Mouse (Mus musculus) gastrocnemius, postnatal 10 days (tissue): Measurements from ENCODE around the gene Mycl. TPM values are rescaled to one million over a fixed set of nuclear protein-coding genes. Genes with fewer than 3 reads are reported as not detected.

Experiments used
- DNase-seq: peaks from one replicate; pipeline ENCODE4 v3.0.0; 2021; ENCODE audit warnings: mixed read lengths
- long read RNA-seq, 2 experiments: library from polyadenylated mRNA; stranded (forward); transcript quantifications; one replicate each; pipeline ENCODE4 v2.0.0; 2021
- total RNA-seq, 2 experiments: library from RNA; stranded (reverse); gene quantifications; 2 replicates each; pipeline ENCODE4 v1.2.3; 2021

The Mycl gene
- total RNA-seq = 1 to 10 TPM; 4.4 to 5.8 TPM
- long read RNA-seq, experiment 1, transcript Mycl-201 (2 exons, 3,501 nt) = major isoform, 10 of 15 reads
- long read RNA-seq, experiment 1, partial matches to known transcripts = 1 of 15 reads
- long read RNA-seq, experiment 1, other reads (novel, unspliced or antisense) = 0 of 15 reads
- long read RNA-seq, experiment 2, transcript Mycl-202 (3 exons, 3,293 nt) = minor isoform, 5 of 12 reads
- long read RNA-seq, experiment 2, transcript Mycl-201 (2 exons, 3,501 nt) = major isoform, 6 of 12 reads
- long read RNA-seq, experiment 2, partial matches to known transcripts = 0 of 12 reads
- long read RNA-seq, experiment 2, other reads (novel, unspliced or antisense) = 1 of 12 reads

DNA sequence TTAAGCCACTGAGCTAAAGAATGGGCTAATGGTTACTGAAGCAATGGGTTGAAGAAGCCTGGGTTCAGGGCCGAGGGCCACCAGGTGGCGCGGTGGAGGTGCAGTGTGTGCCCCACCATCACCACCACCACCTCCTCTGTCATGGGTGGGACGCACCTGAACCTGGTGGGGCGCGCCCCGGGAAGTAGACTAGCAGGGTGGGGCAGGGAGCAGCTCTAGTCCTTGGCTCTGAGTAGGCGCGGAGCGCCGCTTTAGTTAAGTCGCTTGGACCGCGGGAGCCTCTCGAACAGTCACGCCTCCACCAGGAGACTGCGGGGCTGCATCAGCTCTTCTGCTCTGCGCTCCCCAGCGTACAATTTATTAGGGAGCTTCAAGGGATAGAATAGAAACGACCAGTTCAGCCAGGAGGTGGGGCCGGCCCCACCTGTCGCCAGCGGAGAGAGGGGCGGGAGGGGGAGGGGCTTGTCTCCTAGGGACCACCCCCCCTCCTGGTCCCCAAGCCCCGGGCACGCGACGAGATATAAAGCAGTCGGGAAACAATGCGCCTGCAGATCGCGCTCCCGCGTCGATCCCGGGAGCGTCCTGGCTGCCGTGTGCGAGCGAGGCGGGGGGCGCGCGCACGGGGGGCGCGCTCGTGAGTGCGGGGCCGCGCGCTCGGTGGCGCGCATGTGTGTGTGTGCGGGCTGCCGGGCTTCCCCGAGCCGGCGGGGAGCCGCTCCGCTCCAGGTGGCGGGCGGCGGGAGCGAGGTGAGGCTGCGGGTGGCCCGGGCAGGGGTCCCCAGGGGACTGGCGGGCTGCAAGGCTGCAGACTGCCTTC, at the start of gene Mycl:
Gene Mycl, plus strand, starts transcription at position 249 of the 817 bp plus-strand sequence.
- peak; percentile 80 for DNase-seq

DNA sequence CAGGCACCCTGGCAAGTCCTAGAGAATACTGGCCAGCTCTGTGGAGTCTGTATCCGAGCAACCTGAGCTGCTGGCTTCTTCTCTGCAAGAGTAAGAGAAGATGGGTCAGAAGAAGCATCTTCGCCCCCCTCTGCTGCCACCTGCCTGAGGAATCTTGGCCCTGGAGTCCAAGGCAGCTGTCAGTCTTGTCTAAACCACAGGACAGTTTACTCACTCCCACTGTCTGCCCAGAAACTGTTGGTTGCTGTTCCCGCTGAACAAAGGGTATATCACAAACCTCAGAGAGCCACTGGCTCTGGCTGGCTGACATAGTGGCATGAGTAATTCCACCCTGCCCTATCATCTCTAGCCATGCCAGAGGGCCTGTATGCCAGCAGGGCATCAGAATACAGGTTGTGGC, 48.2 kb upstream of the Mycl start:
- DNase-seq = no peak

GRCm38 (mm10) chr4:122949096-122949495, 46.4 kb upstream of the Mycl start:
- DNase-seq = no peak

DNA sequence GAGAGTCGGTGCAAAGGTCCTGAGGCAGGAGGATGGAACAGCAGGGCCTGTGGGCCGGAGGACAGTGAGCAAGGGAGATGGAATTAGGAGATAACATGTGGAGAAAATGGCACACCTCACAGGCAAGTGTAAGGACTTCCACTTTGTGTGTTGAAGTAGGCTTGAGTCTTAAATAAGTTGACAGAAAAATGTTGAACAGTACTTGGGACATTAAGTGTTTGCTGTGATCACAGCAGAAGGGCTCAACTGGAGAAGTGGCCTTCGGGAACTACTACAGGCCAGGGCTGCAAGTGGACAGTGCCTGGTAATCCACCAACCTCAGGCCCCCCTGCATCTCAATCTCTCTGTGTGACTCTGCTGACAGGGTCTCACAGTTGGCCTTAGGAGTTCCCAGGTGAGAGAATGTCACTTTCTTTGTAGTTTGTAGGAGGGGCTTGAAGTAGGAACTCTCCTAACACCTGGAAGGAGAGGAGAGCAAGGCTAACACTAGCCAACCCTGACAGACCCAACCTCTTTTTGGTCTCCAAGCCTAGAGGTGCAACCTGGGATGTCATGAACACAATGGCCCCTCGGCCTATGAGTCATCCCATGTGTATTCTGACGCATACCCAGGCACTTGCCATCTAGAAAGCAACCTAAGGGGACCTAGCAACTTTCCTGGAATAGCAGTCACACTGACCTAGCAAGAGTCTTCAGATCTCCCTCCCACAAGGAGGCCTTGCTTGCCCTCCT, 40.6 kb upstream of the Mycl start:
- DNase-seq = no peak

GRCm38 (mm10) chr4:122955412-122956136, 39.9 kb upstream of the Mycl start:
- peak; percentile 72 for DNase-seq

GRCm38 (mm10) chr4:122956301-122956700, 39.2 kb upstream of the Mycl start:
- no peak for DNase-seq

DNA sequence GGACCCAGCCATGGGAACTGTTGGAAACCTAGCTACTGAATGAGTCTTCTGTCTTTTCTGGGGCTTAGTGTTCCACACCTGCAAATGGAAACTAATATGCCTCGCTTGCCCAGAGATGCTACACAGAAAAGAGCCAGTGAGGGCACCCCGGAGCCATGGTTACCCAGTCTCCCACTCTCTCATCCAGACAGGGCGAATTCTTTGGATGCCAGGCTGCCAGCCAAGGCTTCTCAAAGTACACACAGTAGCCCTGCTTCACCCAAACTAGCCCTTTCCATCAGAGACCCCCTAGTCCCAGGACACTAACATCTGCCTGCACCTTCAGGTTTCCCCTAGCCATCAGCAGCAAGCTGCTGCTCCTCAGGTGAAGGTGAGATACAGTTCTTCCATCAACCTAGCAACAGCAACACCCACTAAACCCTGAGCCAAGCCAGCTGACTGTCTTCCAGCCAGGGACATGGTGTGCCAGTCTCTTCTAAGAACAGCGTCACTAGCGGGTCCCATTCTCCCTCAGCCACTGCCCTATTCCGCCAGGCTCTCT, 36.9 kb upstream of the Mycl start:
- DNase-seq = no peak

- no peak for DNase-seq
Measured at GRCm38 (mm10) chr4:122959816-122960215, 35.6 kb upstream of the Mycl start.

DNA sequence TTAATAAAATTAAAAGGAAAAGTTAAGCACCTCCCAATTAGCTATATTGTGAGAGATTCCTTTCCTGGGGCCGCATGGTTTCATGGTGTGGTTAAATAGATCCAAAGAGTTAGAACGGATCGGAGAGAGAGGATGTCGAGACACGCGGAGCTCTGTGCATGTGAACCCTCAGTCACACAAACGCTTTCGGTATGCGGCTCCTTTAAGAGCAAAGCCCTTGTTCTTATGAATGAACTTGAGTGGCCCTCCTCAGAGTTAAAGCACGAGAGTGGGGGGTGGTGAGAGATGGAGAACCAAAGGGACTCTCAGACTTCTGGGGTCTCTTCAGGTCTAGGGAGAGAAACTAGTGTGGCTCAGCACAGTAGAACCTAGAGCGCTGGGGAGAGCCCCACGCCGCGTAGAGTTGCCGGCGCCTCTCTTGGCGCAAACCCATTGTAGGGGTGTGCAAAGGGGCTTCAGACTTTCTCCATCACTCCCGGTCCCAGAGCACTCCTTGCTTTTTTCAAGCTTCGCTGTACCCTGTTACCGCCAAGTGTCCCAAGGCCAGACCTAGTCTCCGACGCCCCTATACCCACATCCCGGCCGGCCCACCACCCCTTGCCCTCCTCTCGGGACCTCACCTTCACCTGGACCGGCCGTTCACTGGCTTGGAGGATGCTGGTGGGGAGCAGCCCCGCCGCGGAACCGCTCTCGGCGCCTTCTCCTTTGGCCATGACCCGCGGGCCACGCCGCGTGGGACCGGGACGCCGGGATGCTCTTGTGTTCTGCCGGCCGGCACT, 34.9 kb upstream of the Mycl start:
- no peak for DNase-seq

- peak; percentile 41 for DNase-seq
Measured at GRCm38 (mm10) chr4:122961100-122961567, 34.3 kb upstream of the Mycl start, which contains the start of gene Mfsd2a. Gene Mfsd2a, minus strand, starts transcription at chr4:122961188.

DNA sequence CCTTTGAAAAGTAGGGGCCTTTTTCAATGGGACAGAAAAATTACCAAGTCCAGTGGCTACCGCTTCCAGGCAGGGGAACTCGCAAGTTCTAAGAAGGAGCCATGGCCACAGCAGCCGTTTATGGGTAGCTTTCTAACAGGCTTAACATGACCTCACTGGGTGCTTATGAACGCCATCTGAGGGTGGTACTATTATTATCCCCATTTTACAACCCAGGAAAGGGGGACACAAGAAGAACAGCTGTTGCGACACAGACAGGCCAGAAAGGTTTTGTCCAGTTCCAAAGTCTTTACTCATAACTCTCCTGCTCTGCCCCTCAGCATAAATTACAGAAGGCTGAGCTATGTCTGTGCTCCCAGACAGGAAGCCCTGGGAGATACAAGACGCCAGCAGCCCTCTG, 33.9 kb upstream of the Mycl start:
- no peak for DNase-seq

GRCm38 (mm10) chr4:122962751-122963150, 32.7 kb upstream of the Mycl start:
- DNase-seq = no peak

GRCm38 (mm10) chr4:122968106-122968505, 27.3 kb upstream of the Mycl start:
- DNase-seq = no peak

DNA sequence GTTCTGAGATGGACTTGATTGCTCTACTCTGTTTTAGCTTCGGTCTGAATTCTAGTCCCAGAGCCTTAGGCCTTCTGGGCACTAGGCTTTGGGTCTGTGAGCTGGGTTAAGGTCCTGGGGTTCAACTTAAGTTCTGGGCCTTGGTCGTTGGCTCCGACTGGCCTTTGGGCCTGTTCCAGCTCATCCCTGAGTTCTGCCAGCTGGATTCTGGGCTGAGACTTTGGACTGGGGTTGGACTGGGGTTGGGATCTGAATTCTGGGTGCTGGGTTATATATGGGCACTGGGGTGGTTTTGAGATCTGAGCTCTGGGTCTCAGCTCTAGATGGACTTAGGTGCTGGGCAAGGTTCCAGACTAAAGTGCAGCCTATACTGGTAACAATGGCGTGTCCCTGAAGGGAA, 24.3 kb upstream of the Mycl start:
- no peak for DNase-seq

- no peak for DNase-seq
Measured at GRCm38 (mm10) chr4:122971646-122972045, 23.8 kb upstream of the Mycl start.

- DNase-seq = no peak
Measured at GRCm38 (mm10) chr4:122972056-122972455, 23.4 kb upstream of the Mycl start.

DNA sequence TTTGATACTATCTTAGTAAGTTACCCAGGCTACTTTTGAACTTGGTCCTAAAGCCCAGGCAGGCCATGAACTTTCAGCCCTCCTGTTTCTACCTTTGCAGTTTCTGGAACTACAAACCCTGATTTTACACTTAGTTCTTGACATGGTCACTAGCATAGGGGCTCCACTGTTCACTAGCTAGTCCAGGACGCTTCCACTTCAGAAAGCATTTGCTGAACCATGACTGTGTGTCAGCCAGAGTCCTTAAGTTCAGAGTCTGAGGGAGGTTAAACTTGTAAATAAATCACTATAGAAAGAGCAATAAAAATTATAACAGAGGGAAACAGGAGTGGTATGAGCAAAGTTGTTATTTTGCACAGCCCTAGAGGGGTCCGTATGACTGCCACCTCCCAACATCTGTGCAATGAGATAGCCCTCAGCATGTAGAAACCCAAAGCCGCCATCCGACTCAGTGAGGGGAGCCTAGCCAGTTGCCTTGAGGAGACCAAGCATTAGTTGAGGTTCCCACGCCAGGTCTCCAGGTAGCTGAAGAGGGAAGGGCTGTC, 20.4 kb upstream of the Mycl start:
- DNase-seq = no peak

- no peak for DNase-seq
Measured at GRCm38 (mm10) chr4:122976885-122977284, 18.6 kb upstream of the Mycl start.

- DNase-seq = no peak
Measured at GRCm38 (mm10) chr4:122978850-122979249, 16.6 kb upstream of the Mycl start.

DNA sequence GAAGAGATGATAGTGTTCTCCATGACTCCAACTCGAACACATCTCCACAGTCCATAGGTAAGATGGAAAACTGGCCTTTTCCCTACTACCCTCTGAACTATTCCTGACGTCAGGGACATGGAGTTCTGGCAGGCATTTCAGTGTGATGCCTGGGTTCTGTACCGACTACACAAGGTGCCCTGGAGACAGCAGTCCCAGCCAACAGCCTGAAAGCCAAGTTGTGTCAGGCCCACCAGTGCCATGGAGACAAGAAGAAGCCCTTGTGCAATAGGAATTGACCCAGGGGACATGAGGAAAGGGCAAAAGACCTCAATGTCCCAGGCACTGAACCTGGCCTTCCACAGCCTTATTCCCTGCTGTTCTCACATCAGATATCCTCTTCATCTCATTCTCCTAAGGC, 15.6 kb upstream of the Mycl start:
- no peak for DNase-seq

- no peak for DNase-seq
Measured at GRCm38 (mm10) chr4:122980684-122981083, 14.8 kb upstream of the Mycl start.
